Mouse (Mus musculus) forebrain, embryonic 11.5 days (tissue): ENCODE results near the gene Vamp8. TPM values are rescaled to one million over a fixed set of nuclear protein-coding genes. Genes with fewer than 3 reads are reported as not detected.
A peak's percentile ranks its signal among the peaks of the same experiment; 100 is the strongest.

Source experiments
- ATAC-seq: fragments of 200-750 bp; cut with Nextera tagmentation; replicated peaks from 2 replicates; pipeline ENCODE4 v1.8.0; 2017; ENCODE audit warnings: moderate TSS enrichment; ENCODE audit not compliant: low FRiP score
- DNase-seq: peaks from one replicate; pipeline ENCODE4 v3.0.0-alpha.2; 2017; ENCODE audit warnings: low spot score
- H3K27ac ChIP-seq: fragments of 300-500 bp; sonication (generic); 2 replicates; pipeline ENCODE4 v1.5.1; 2014; ENCODE audit warnings: low read depth, low read length
- H3K27me3 ChIP-seq: fragments of 300-500 bp; sonication (generic); 2 replicates; pipeline ENCODE4 v1.6.1; 2014; ENCODE audit warnings: mild to moderate bottlenecking, low read length, mixed read lengths; ENCODE audit not compliant: control insufficient read depth, insufficient read depth
- H3K36me3 ChIP-seq: fragments of 300-500 bp; sonication (generic); 2 replicates; pipeline ENCODE4 v1.6.1; 2014; ENCODE audit warnings: mild to moderate bottlenecking, low read length, moderate library complexity, mixed read lengths; ENCODE audit not compliant: control insufficient read depth, insufficient read depth
- H3K4me1 ChIP-seq: fragments of 300-500 bp; sonication (generic); replicated peaks from 2 replicates; pipeline ENCODE4 v1.6.1; 2014; ENCODE audit warnings: low read length, mixed read lengths; ENCODE audit not compliant: control insufficient read depth, insufficient read depth
- H3K4me2 ChIP-seq: fragments of 300-500 bp; sonication (generic); 2 replicates; pipeline ENCODE4 v1.6.1; 2014; ENCODE audit warnings: low read depth, mild to moderate bottlenecking, low read length, moderate library complexity, mixed read lengths; ENCODE audit not compliant: severe bottlenecking
- H3K4me3 ChIP-seq: fragments of 300-500 bp; sonication (generic); 2 replicates; pipeline ENCODE4 v1.5.1; 2014; ENCODE audit warnings: low read depth, low read length
- H3K9ac ChIP-seq: fragments of 300-500 bp; sonication (generic); 2 replicates; pipeline ENCODE4 v1.6.1; 2014; ENCODE audit warnings: low read length
- H3K9me3 ChIP-seq: fragments of 300-500 bp; sonication (generic); 2 replicates; pipeline ENCODE4 v1.6.1; 2016; ENCODE audit warnings: low read length, mixed read lengths; ENCODE audit not compliant: control insufficient read depth
- WGBS: fragments of 180-500 bp; shearing (Covaris S2); extraction: QIAGEN DNeasy Blood & Tissue Kit; methylation state at CpG from one replicate; pipeline ENCODE4 v1.1.7; 2014; 5-methylcytosine and 5-hydroxymethylcytosine counted together
- polyA plus RNA-seq: library from polyadenylated mRNA; unstranded; fragments of >200 nt; fragmentation: Nextera tagmentation; extraction: Ambion mirVana; gene quantifications from 2 replicates; pipeline ENCODE4 v1.2.1, GENCODE M21; 2014

The Vamp8 gene
- polyA plus RNA-seq, 1 experiment from 2014 or later, result 34.1 TPM

GRCm38 (mm10) chr6:72383142-72383820, 7.2 kb downstream of the Vamp8 start:
- Histone ChIP-seq H3K4me3 (no peak overlapping the region), H3K9me3 (no peaks in the 10 kb centered on the region), H3K4me2 (no peak overlapping the region), H3K27ac (no peak overlapping the region), H3K36me3 (no peaks in the 10 kb centered on the region), H3K4me1 (0 out of 2 replicates have a peak, but pooled peaks cover 4% of the 10 kb centered on the region), H3K9ac (no peak overlapping the region), H3K27me3 (peaks cover 16% of the 10 kb centered on the region)
- ATAC-seq (no peak), DNase-seq (no peak)
- 87% methylated on average over 6 of the region's 6 CpGs for WGBS

DNA sequence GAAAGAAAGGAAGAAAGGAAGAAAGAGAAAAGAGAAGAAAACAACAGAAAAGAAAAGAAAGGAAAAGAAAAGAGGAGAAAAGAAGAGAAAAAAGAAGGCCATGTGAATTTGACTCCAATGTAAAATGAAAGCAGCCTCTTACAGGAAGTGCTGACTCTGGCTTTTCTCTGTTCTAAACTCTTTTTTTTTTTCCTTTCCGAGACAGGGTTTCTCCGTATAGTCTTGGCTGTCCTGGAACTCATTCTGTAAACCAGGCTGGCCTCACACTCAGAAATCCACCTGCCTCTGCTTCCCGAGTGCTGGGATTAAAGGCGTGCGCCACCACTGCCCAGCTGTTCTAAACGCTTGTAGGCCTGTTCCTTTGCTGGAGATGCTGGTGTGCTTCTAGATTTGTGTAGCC, 8.0 kb downstream of the Vamp8 start:
- H3K27ac ChIP-seq, result no peak overlapping the region
- ATAC-seq (no peak), DNase-seq (no peak)
- WGBS, result 87% methylated on average over 6 of the region's 6 CpGs
- H3K27me3 ChIP-seq, result peaks cover 16% of the 10 kb centered on the region
- no peaks in the 10 kb centered on the region for H3K9me3 ChIP-seq
- H3K4me3 ChIP-seq, result no peak overlapping the region
- H3K9ac ChIP-seq, result no peak overlapping the region
- H3K36me3 ChIP-seq, result no peaks in the 10 kb centered on the region
- no peak overlapping the region for H3K4me2 ChIP-seq
- H3K4me1 ChIP-seq, result 0 out of 2 replicates have a peak, but pooled peaks cover 4% of the 10 kb centered on the region

DNA sequence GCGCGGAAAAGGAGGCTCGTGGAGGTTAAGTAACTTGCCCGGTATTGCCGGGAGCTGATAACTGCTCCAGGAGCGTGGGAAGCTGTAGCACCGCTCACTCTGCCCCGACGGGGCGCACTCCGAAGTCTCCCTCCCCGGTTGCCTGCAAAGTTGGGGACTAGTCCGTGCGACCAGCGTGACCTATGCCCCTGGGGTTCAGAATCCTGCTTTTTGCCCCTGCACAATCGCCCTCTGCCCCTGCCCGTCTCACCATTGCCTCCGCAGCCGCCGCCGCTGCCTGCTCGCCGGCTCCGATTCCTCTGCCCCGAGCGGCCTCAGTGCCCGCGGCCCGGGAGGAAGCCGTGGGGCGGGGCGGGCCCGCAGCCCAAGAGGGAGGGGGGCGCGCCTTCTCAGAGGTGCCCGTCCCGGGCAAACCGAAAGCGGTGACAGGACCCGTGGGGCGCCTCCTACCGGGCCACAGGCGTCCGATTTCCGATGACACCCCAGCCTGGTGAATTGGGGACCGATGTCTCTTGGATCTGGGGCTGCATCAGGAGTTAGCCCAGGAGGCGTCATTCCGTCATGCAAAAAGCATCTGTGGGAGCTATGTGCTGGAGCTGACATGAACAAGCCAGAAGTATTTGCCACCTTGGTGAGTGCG, 10.3 kb downstream of the Vamp8 start, which contains the start of gene Vamp5:
Vamp5 (minus strand) TSS at position 338 of the 640 bp plus-strand sequence.
- Histone ChIP-seq H3K9me3 (no peaks in the 10 kb centered on the region), H3K4me3 (peak within 1 kb of the TSS; percentile 39), H3K9ac (peak within 1 kb of the TSS; percentile 51), H3K36me3 (no peaks in the 10 kb centered on the region), H3K4me2 (peak within 1 kb of the TSS; percentile 57), H3K4me1 (0 out of 2 replicates have a peak, but pooled peaks cover 4% of the 10 kb centered on the region), H3K27ac (no peak within 1 kb of the TSS), H3K27me3 (peaks cover 16% of the 10 kb centered on the region)
- WGBS, result 2% methylated on average over 45 of the region's 49 CpGs
- peak; percentile 64 for ATAC-seq
- DNase-seq, result peak; percentile 73

DNA sequence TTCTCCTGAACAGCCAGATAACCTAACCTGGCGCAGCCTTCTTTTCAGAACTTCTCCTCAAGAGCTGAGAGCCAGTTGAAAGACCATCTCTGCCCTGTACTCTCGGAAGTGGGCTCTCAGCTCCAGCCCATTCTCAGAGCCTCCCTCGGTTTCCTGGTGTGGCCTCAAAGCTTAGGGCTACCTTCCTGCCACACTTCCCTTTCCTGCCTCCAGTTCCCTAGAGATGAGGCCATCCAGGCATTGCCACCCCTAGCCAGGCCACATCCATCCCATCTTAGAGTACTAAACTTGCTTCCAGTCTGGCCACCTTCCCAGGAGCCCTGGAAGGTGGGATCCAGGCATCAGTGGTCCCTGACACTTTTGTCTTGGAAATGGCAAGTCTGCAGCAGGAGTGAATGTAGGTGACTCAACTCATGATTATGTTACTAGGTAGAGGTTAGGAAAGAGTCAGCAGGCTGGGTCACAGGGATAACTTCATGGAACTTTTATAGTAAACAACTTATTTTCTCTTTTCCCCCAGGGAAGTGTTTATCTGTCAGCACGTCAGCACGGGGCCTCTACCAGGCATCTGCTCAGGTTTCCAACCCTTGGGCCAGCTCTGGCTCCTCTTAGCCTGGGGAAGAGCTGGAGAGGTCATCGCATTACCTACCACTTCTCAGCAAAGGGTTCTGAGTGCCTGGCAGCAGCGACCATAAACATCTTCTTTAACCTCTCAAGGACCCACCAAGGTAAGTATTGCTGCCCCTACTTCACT, 10.9 kb downstream of the Vamp8 start:
- peak overlapping the region; percentile 39 for H3K4me3 ChIP-seq
- no peaks in the 10 kb centered on the region for H3K36me3 ChIP-seq
- H3K4me1 ChIP-seq, result 0 out of 2 replicates have a peak, but pooled peaks cover 4% of the 10 kb centered on the region
- peaks cover 16% of the 10 kb centered on the region for H3K27me3 ChIP-seq
- H3K9me3 ChIP-seq, result no peaks in the 10 kb centered on the region
- 41% methylated on average over 7 of the region's 7 CpGs for WGBS
- peak overlapping the region; percentile 57 for H3K4me2 ChIP-seq
- no peak for DNase-seq
- ATAC-seq, result no peak
- H3K27ac ChIP-seq, result no peak overlapping the region
- peak overlapping the region; percentile 51; the same call in 1 of the 2 replicates for H3K9ac ChIP-seq

GRCm38 (mm10) chr6:72378510-72379234, 11.8 kb downstream of the Vamp8 start:
- no peak overlapping the region for H3K9ac ChIP-seq
- ATAC-seq, result no peak
- WGBS, result 83% methylated on average over 8 of the region's 8 CpGs
- H3K9me3 ChIP-seq, result no peaks in the 10 kb centered on the region
- H3K36me3 ChIP-seq, result no peaks in the 10 kb centered on the region
- H3K27me3 ChIP-seq, result peaks cover 16% of the 10 kb centered on the region
- no peak overlapping the region for H3K27ac ChIP-seq
- 0 out of 2 replicates have a peak, but pooled peaks cover 4% of the 10 kb centered on the region for H3K4me1 ChIP-seq
- DNase-seq, result no peak
- no peak overlapping the region for H3K4me2 ChIP-seq
- no peak overlapping the region for H3K4me3 ChIP-seq

DNA sequence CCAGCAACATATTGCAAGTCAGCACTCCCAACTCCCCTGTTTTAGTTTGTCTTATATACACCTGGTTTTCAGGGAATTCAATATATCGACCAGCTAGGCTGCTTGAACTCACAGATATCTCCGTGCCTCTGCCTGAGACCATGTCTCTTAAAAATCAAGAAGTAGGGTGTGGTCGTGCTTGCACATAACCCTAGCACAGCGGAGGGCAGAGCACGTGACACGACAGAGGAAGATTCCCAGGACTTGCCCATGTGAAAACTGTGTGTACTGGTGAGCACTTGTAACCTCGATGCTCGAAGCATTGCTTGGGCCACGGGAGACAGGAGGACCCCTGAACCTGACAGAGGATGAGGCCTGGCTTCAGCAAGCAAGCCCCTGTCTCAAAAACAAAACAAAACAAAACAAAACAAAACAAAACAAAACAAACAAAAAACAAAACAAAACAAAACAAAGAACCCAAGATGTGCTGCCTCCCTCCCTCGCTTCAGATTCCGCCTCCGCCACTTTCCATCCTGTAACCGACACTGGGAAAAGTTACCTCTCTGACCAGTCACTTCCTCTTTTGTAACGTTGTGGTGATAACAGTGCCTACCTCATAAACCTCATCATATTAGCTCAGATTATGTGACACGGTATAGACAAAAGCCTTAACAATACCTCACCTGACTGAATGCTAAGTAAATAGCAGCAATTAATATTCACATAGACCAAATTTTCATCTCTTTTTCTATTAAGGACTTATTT, 15.5 kb downstream of the Vamp8 start:
- H3K36me3 ChIP-seq, result no peaks in the 10 kb centered on the region
- WGBS, result 83% methylated on average over 15 of the region's 15 CpGs
- no peak for DNase-seq
- no peak overlapping the region for H3K27ac ChIP-seq
- no peak for ATAC-seq
- no peak overlapping the region for H3K9ac ChIP-seq
- no peak overlapping the region for H3K4me2 ChIP-seq
- no peak overlapping the region for H3K4me3 ChIP-seq
- 0 out of 2 replicates have a peak, but pooled peaks cover under 1% of the 10 kb centered on the region for H3K4me1 ChIP-seq
- peaks cover 10% of the 10 kb centered on the region for H3K27me3 ChIP-seq
- H3K9me3 ChIP-seq, result no peaks in the 10 kb centered on the region

DNA sequence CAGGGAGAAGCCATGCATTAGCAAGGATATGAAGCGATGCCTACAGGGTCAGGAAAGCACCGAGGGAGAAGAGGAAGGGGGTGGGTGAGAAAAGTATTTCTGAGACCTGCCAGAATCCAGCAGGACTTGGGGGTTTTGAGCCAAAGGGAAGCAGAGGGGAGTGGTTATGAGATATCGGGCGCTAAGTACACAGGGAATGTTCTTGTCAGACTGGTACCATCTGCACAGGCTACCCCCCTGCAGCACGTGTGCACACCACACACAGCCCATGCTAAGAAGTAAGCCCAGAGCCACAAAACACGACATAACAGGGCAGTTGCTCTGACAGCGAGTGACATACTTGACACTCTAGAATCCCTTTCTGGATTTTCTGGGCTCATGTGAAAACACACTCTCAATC, 16.3 kb downstream of the Vamp8 start:
- H3K4me1 ChIP-seq, result no peaks in the 10 kb centered on the region
- WGBS, result 73% methylated on average over 7 of the region's 7 CpGs
- DNase-seq (no peak), ATAC-seq (no peak)
- H3K27ac ChIP-seq, result no peak overlapping the region
- H3K4me2 ChIP-seq, result no peak overlapping the region
- no peaks in the 10 kb centered on the region for H3K36me3 ChIP-seq
- no peaks in the 10 kb centered on the region for H3K9me3 ChIP-seq
- H3K27me3 ChIP-seq, result peaks cover 2% of the 10 kb centered on the region
- H3K9ac ChIP-seq, result no peak overlapping the region
- H3K4me3 ChIP-seq, result no peak overlapping the region
